Mouse (Mus musculus) 3T3-L1 (cell line): Measurements from ENCODE around the gene Clca3a1.
A peak's percentile ranks its signal among the peaks of the same experiment; 100 is the strongest.
"Not testable (repeated sequence)": the region's sequence is repeated elsewhere in the genome, so short reads cannot be mapped to it uniquely, and the experiment has no call there.

Experiments used
- DNase-seq: peaks from one replicate; pipeline ENCODE4 v3.0.0-alpha.2; 2015; ENCODE audit warnings: low read depth, low spot score

The Clca3a1 gene

GRCm38 (mm10) chr3:144760592-144761309 is at the start of gene Clca3a1:
Gene Clca3a1, minus strand, starts transcription at chr3:144760977.
- peak; percentile 68 for DNase-seq

GRCm38 (mm10) chr3:144808153-144808925 is 47.6 kb upstream of the Clca3a1 start:
- not testable (repeated sequence) for DNase-seq

GRCm38 (mm10) chr3:144806626-144807025 is 45.8 kb upstream of the Clca3a1 start:
- DNase-seq = not testable (repeated sequence)

- peak; percentile 78 for DNase-seq
Observed at GRCm38 (mm10) chr3:144801861-144802260, 41.1 kb upstream of the Clca3a1 start.

GRCm38 (mm10) chr3:144785181-144786148 is 24.7 kb upstream of the Clca3a1 start:
- no peak for DNase-seq

GRCm38 (mm10) chr3:144765161-144765560 is 4.4 kb upstream of the Clca3a1 start:
- peak; percentile 91 for DNase-seq

- peak; percentile 69 for DNase-seq
Observed at GRCm38 (mm10) chr3:144761454-144761853, 677 bp upstream of the Clca3a1 start.

GRCm38 (mm10) chr3:144759719-144760118 is 1.1 kb downstream of the Clca3a1 start:
- DNase-seq = no peak

- not testable (repeated sequence) for DNase-seq
Observed at GRCm38 (mm10) chr3:144756103-144756502, 4.7 kb downstream of the Clca3a1 start.

- peak; percentile 47 for DNase-seq
Observed at GRCm38 (mm10) chr3:144753120-144753519, 7.7 kb downstream of the Clca3a1 start.

GRCm38 (mm10) chr3:144749062-144749963 is 11.5 kb downstream of the Clca3a1 start:
- not testable (repeated sequence) for DNase-seq

- DNase-seq = not testable (repeated sequence)
Observed at GRCm38 (mm10) chr3:144747706-144748105, 13.1 kb downstream of the Clca3a1 start.

GRCm38 (mm10) chr3:144738396-144738795 is 22.4 kb downstream of the Clca3a1 start:
- DNase-seq = not testable (repeated sequence)

- DNase-seq = peak; percentile 76
Observed at GRCm38 (mm10) chr3:144736831-144737230, 23.9 kb downstream of the Clca3a1 start.

GRCm38 (mm10) chr3:144723455-144723854 is 37.3 kb downstream of the Clca3a1 start:
- peak; percentile 83 for DNase-seq

- DNase-seq = not testable (repeated sequence)
Observed at GRCm38 (mm10) chr3:144722566-144722965, 38.2 kb downstream of the Clca3a1 start.

- no peak for DNase-seq
Observed at GRCm38 (mm10) chr3:144721860-144722256, 38.9 kb downstream of the Clca3a1 start.

- no peak for DNase-seq
Observed at GRCm38 (mm10) chr3:144721077-144721859, 39.5 kb downstream of the Clca3a1 start.

GRCm38 (mm10) chr3:144719901-144720747 is 40.7 kb downstream of the Clca3a1 start, which contains the start of gene Sh3glb1:
Gene Sh3glb1, minus strand, starts transcription at chr3:144720335.
- DNase-seq = peak; percentile 88
